Mouse (Mus musculus) E14TG2a.4 (cell line): ENCODE measurements around the gene Fbxl2.
A peak's percentile ranks its signal among the peaks of the same experiment; 100 is the strongest.

Experiments
- CTCF ChIP-seq: conservative IDR thresholded peaks from 2 replicates; pipeline ENCODE4 v1.5.1; 2014; ENCODE audit warnings: low read length
- NANOG ChIP-seq: IDR thresholded peaks from 2 replicates; pipeline ENCODE4 v1.6.1; 2014; ENCODE audit warnings: borderline replicate concordance, low read length, mixed read lengths

GRCm38 (mm10) chr9:114087106-114087815 is 41.3 kb upstream of the Fbxl2 start:
- TF ChIP-seq CTCF, result no peak
- peak; percentile 81; the same call in 1 of the 2 replicates for TF ChIP-seq NANOG
